Mouse (Mus musculus): ENCODE measurements around the gene Chd2. TPM values are rescaled to one million over a fixed set of nuclear protein-coding genes. Genes with fewer than 3 reads are reported as not detected.
"Not testable (repeated sequence)": the region's sequence is repeated elsewhere in the genome, so short reads cannot be mapped to it uniquely, and the experiment has no call there.

Chd2 gene
- total and polyA plus RNA-seq, 3 experiments: 76.7 to 217 (median 125) TPM

DNA sequence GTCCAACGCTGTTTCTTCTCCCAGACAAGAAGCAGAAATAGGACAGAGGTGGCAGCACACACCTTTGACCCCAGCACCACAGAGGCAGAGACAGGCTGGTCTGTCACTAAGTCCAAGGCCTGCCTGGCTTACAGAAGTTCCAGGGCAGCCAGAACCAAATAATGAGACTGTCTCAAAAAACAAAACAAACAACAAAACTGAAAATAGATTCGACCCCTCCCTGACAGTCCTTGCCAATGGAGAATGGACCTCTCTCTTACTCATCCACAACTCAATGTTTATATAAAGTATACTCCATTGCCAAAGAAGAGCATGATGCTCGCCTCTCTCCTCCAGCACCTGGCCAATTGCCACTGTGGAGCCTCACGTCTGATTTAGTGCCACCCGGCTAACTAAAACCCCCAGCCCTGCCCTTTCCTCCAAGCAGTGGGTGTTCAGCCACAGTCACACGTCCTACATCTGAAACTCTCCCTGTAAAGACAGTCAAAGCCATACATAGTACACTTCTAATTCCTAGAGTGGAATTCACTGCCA is 36.3 kb upstream of the Chd2 start:
- peaks cover 29% of the 10 kb centered on the region for H3K4me1 ChIP-seq (ENCODE audit: insufficient read depth, low read depth, low read length)
- DNase-seq (ENCODE audit: low spot score): no peak
- no peak overlapping the region for H3K4me3 ChIP-seq (ENCODE audit: low read depth, low read length)
- H3K9me3 ChIP-seq (replicated peaks): no peaks in the 10 kb centered on the region
- no peak for ATAC-seq (ENCODE audit: extremely low read depth, insufficient number of reproducible peaks, low FRiP score, poor library complexity, severe bottlenecking)
- H3K27me3 ChIP-seq (ENCODE audit: insufficient read depth, low read length): no peaks in the 10 kb centered on the region
- no peaks in the 10 kb centered on the region for H3K36me3 ChIP-seq (replicated peaks)
- TF ChIP-seq GATA2 (IDR thresholded peaks at IDR 0.05; ENCODE audit: borderline replicate concordance, low read depth, low read length): no peak

DNA sequence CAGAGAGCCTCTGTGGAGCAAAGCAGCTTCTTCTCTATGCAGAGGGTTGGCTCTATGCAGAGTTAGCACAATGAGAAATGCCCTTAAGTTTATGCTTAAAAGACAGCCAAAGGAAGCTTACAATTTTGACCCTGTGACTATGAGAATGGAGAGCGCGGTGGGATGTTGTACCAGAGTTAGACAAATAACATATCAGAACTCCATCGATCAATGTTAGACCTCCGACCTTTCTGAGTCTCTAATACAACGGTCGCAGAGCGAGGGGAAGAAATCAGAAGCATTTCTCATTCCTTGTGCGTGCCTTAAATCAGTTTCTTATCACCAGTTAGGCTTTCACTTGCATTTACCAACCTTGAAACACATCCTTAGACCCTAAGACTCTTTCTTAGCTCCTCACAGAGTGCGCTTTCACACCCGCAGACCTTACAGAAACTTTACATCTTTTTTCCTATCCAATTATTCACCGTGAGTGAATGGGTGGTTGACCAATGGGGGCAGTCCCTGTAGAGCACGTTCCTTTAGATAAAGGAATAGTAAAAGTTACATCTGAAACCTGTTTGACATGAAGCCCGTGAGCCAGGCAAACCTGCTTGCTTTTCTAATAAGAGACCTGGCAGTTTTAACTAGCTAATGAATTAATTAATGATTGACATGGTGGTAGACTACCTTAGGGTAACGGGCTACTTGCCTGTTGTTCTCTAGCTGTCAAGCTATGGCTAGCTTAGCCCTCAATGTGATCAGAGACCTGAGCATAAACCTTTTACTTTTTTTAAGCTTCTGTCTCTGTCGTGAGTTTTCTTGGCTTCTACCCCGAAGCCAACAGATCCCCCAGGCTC is 34.7 kb upstream of the Chd2 start:
- no peak for ATAC-seq (ENCODE audit: extremely low read depth, insufficient number of reproducible peaks, low FRiP score, poor library complexity, severe bottlenecking)
- Histone ChIP-seq H3K27me3 (ENCODE audit: insufficient read depth, low read length) (no peaks in the 10 kb centered on the region), H3K36me3 (replicated peaks) (no peaks in the 10 kb centered on the region), H3K4me3 (ENCODE audit: low read depth, low read length) (no peak overlapping the region), H3K9me3 (replicated peaks) (no peaks in the 10 kb centered on the region), H3K4me1 (ENCODE audit: insufficient read depth, low read depth, low read length) (peaks cover 31% of the 10 kb centered on the region)
- TF ChIP-seq POLR2AphosphoS5 (IDR thresholded peaks at IDR 0.05; ENCODE audit: insufficient replicate concordance, low read depth, low read length): no peak
- no peak for TF ChIP-seq CTCF (IDR thresholded peaks at IDR 0.05; ENCODE audit: low read depth, low read length)
- TF ChIP-seq TAL1 (conservative IDR thresholded peaks at IDR 0.05; ENCODE audit: low read depth, low read length): no peak
- TF ChIP-seq GATA1 (IDR thresholded peaks at IDR 0.05; ENCODE audit: borderline replicate concordance, low read length): no peak
- TF ChIP-seq GATA2 (IDR thresholded peaks at IDR 0.05; ENCODE audit: borderline replicate concordance, low read depth, low read length): no peak
- no peak for DNase-seq (ENCODE audit: low spot score)

GRCm38 (mm10) chr7:73575257-73575656 is 33.6 kb upstream of the Chd2 start:
- TF ChIP-seq TAL1 (conservative IDR thresholded peaks at IDR 0.05; ENCODE audit: low read depth, low read length): no peak
- TF ChIP-seq GATA1 (IDR thresholded peaks at IDR 0.05; ENCODE audit: borderline replicate concordance, low read length): no peak
- no peak for TF ChIP-seq POLR2AphosphoS5 (IDR thresholded peaks at IDR 0.05; ENCODE audit: insufficient replicate concordance, low read depth, low read length)
- TF ChIP-seq CTCF (IDR thresholded peaks at IDR 0.05; ENCODE audit: low read depth, low read length): no peak
- no peak for TF ChIP-seq GATA2 (IDR thresholded peaks at IDR 0.05; ENCODE audit: borderline replicate concordance, low read depth, low read length)
- Histone ChIP-seq H3K4me1 (ENCODE audit: insufficient read depth, low read depth, low read length) (peaks cover 27% of the 10 kb centered on the region), H3K27me3 (ENCODE audit: insufficient read depth, low read length) (no peaks in the 10 kb centered on the region), H3K4me3 (ENCODE audit: low read depth, low read length) (no peak overlapping the region), H3K36me3 (replicated peaks) (no peaks in the 10 kb centered on the region), H3K9me3 (replicated peaks) (no peaks in the 10 kb centered on the region)
- no peak for ATAC-seq (ENCODE audit: extremely low read depth, insufficient number of reproducible peaks, low FRiP score, poor library complexity, severe bottlenecking)
- DNase-seq (ENCODE audit: low spot score): no peak

GRCm38 (mm10) chr7:73574673-73575072 is 33.0 kb upstream of the Chd2 start:
- H3K27me3 ChIP-seq (ENCODE audit: insufficient read depth, low read length); ATAC-seq (ENCODE audit: extremely low read depth, insufficient number of reproducible peaks, low FRiP score, poor library complexity, severe bottlenecking): not testable (repeated sequence)
- peaks cover 27% of the 10 kb centered on the region for H3K4me1 ChIP-seq (ENCODE audit: insufficient read depth, low read depth, low read length)

DNA sequence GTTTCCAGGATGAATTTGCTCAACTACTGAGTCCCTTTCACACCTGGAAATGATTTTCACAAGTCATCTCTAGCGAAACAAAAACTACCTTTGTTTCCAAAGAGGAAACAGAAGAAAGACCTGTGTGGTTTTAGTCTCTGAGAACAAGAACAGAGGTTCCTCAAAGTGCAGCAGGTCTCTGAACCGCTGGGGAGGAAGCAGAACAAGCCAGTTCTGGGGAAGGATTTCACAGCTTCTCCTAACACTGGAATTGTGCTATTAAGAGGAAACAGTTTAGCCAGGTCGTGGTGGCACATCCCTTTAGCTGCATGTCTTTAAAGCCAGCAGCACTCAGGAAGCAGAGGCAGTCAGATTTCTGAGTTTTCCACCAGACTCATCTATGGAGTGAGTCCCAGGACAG is 30.9 kb upstream of the Chd2 start:
- Histone ChIP-seq H3K4me1 (ENCODE audit: insufficient read depth, low read depth, low read length) (peaks cover 37% of the 10 kb centered on the region), H3K9me3 (replicated peaks) (no peaks in the 10 kb centered on the region), H3K36me3 (replicated peaks) (no peaks in the 10 kb centered on the region), H3K27me3 (ENCODE audit: insufficient read depth, low read length) (no peaks in the 10 kb centered on the region), H3K4me3 (ENCODE audit: low read depth, low read length) (no peak overlapping the region)
- no peak for TF ChIP-seq POLR2AphosphoS5 (IDR thresholded peaks at IDR 0.05; ENCODE audit: insufficient replicate concordance, low read depth, low read length)
- TF ChIP-seq GATA2 (IDR thresholded peaks at IDR 0.05; ENCODE audit: borderline replicate concordance, low read depth, low read length): no peak
- TF ChIP-seq TAL1 (conservative IDR thresholded peaks at IDR 0.05; ENCODE audit: low read depth, low read length): no peak
- TF ChIP-seq CTCF (IDR thresholded peaks at IDR 0.05; ENCODE audit: low read depth, low read length): no peak
- TF ChIP-seq GATA1 (IDR thresholded peaks at IDR 0.05; ENCODE audit: borderline replicate concordance, low read length): no peak
- DNase-seq (ENCODE audit: low spot score) (no peak), ATAC-seq (ENCODE audit: extremely low read depth, insufficient number of reproducible peaks, low FRiP score, poor library complexity, severe bottlenecking) (no peak)

More at GRCm38 (mm10) chr7:73574673-73575072, 33.0 kb upstream of the Chd2 start:
- not testable (repeated sequence) for H3K9me3 ChIP-seq (replicated peaks); H3K4me3 ChIP-seq (ENCODE audit: low read depth, low read length); DNase-seq (ENCODE audit: low spot score); H3K36me3 ChIP-seq (replicated peaks)

DNA sequence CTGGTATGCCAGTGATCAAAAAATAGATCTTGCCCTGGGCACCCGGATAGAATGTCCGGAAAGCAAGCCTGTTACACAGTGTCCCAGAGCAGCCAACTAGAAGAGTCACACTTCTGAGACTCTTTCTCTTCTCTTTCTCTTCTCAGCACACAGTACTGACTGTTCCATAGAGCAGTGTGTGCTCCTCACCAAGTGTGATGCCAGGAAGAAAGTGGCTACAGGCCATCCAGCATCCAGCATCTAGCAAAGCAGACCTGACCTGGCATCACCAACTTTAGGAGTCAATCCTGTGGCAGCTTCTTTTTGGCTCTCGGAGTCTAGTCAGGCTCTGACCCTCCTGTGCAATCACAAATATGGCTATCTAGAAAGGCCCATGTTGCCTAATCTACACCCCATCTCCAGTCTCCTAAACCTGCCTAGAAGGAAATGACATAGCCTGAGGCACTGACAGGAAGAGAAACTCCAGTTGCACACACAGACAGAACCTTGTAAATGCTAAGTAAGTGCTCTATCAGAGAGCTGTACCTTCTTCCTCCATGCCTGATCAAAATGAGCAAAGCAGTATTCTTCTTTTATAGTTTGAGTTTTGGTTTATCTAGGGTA is 27.3 kb upstream of the Chd2 start:
- Histone ChIP-seq H3K27me3 (ENCODE audit: insufficient read depth, low read length) (no peaks in the 10 kb centered on the region), H3K36me3 (replicated peaks) (no peaks in the 10 kb centered on the region), H3K9me3 (replicated peaks) (no peaks in the 10 kb centered on the region), H3K4me1 (ENCODE audit: insufficient read depth, low read depth, low read length) (peaks cover 32% of the 10 kb centered on the region), H3K4me3 (ENCODE audit: low read depth, low read length) (no peak overlapping the region)
- TF ChIP-seq POLR2AphosphoS5 (IDR thresholded peaks at IDR 0.05; ENCODE audit: insufficient replicate concordance, low read depth, low read length) (no peak), TAL1 (conservative IDR thresholded peaks at IDR 0.05; ENCODE audit: low read depth, low read length) (no peak), CTCF (IDR thresholded peaks at IDR 0.05; ENCODE audit: low read depth, low read length) (no peak), GATA1 (IDR thresholded peaks at IDR 0.05; ENCODE audit: borderline replicate concordance, low read length) (no peak), GATA2 (IDR thresholded peaks at IDR 0.05; ENCODE audit: borderline replicate concordance, low read depth, low read length) (no peak)
- ATAC-seq (ENCODE audit: extremely low read depth, insufficient number of reproducible peaks, low FRiP score, poor library complexity, severe bottlenecking) (no peak), DNase-seq (ENCODE audit: low spot score) (no peak)

Data from G1E (cell line).